Mouse (Mus musculus) spleen, postnatal 4 days (tissue): ENCODE measurements around the gene Txndc16.

ENCODE experiments used
- DNase-seq, 2 experiments: peaks; one replicate each; pipeline ENCODE4 v3.0.0; 2022; ENCODE audit warnings: low spot score in 2 of 2

The Txndc16 gene

DNA sequence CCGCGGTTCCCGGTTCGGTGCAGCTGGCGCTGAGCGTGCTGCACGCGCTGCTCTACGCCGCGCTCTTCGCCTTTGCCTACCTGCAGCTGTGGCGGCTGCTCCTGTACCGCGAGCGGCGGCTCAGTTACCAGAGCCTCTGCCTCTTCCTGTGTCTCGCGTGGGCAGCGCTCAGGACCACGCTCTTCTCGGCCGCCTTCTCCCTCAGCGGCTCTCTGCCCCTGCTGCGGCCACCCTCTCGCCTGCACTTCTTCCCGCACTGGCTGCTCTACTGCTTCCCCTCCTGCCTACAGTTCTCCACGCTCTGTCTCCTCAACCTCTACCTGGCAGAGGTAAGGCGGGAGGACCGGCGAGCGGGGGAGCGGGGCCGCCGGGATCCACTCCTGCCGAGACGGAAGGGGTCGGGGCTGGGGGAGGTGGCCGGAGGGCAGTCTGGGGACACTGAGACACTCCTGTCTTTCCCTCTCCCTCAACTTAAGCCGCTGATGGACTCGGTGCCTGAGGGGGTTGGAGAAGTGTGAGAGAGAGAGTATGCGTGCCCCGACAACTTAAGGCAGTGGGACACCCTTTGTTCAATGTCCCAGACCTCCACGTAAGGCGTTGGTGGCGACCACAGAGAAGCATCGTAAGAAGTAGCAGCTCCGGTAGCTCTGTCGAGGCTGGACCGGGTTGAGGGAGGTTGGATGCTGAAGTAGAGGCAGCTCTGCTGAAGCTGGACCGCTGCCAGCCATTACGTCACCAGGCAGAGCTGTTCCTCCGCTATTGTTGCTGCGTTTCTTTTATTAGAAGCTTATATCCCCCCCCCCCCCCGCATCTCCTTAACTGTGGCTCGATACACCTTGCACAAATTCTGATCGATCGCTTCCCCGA lies at the start of gene Txndc16:
Gene Txndc16 (minus strand): TSS at position 239 of the 867 bp plus-strand sequence.
- peak; percentile 60 to 84 for DNase-seq

DNA sequence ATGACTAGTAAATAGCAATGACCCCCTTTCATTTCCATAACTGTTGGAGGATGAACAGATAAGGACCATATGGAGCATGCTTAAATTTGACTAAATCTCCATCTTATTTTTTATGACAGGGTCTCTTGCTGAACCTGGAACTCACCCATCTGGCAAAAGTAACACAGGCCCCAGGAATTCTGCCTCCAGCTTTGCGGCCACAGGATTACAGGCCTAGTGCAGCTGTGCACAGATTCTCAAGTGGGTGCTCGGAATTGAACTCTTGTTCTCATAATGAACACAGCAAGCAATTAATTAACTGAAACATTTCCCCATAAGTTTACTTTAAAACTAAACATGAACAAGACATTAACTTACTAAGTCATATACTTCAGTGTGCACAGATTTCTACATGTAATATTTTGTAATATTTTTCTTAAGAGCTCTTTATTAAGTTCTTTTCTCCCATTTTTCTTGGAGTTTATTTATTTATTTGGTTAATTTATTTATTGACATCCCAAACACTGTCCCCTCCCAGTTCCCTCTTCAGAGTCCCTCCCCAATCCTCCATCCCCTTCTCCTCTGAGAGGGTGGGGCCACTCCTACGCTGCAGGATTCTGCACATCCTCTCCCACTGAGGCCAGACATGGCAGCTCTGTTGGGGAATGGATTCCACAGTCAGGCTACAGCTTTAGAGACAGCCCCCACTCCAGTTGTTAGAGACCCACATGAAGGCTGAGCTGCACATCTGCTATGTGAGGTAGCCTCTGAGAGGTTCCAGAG lies 43.9 kb upstream of the Txndc16 start:
- DNase-seq, result no peak

DNA sequence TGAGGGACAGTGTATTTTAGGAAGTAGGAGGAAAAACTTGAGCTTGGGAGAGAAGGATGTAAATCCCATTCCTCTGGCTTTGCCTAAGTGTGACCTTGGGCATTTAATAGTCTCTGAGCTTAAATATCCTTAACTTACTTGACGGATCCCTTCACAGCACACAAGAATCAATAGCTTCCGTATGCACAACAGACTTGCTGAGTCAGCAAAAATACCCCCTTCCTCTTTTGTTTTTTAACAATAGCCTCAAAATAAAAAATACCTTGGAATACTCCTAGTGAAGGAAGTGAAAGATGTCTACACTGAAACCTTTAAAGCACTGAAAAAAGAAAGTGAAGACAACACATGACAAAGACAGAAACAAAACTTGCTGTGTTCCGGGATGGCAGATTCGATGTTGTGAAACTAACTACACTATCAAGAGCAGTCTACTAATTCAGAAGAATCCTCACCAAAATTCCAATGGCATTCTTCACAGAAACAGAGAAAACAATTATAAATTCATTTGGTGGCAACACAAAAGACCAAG lies 31.5 kb upstream of the Txndc16 start:
- no peak for DNase-seq

GRCm38 (mm10) chr14:45241613-45242012 lies 21.5 kb upstream of the Txndc16 start:
- DNase-seq, result no peak

DNA sequence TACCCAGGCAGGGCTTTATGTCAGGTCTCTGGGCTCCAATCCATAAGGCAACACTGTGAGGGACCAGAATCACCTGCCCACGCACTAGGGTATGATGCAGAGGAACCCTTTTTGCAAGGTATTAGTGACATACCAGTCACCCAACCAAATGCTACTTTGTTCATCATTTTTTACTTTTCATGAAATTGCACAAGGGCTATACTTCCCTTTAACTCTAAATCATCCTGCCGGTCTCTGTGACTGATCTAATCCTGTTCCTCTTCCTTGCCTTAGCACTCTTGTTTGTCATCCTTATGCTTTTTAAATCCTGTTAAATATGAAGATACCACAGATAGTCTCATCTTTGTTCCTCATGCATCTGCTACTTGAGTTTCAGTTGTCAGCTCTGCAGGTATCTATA lies 18.9 kb upstream of the Txndc16 start:
- no peak for DNase-seq

GRCm38 (mm10) chr14:45220957-45221630 lies 966 bp upstream of the Txndc16 start:
- DNase-seq, result no peak

GRCm38 (mm10) chr14:45219281-45220089 lies 643 bp downstream of the Txndc16 start, which contains the start of gene Gpr137c:
Gene Gpr137c (plus strand): TSS chr14:45219717.
- DNase-seq, result peak; percentile 94

DNA sequence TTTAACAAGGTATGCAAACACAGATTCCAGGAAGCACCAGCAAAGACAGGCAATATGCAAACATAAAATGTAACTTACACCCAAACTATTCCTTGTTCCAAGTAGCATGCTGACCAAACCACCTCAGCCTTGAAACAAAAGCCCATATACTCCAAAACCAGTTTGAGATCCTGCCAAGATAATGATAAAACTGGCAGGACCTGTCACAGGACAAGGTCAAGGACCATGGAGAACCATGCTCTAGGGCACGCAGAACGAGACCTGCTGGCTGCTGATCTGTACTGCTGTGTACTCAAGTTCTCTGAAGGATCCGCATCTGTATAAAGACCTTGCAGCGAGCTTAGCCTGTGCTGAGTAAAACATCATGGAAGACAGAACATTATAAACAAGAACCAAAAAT lies 2.4 kb downstream of the Txndc16 start:
- no peak for DNase-seq

DNA sequence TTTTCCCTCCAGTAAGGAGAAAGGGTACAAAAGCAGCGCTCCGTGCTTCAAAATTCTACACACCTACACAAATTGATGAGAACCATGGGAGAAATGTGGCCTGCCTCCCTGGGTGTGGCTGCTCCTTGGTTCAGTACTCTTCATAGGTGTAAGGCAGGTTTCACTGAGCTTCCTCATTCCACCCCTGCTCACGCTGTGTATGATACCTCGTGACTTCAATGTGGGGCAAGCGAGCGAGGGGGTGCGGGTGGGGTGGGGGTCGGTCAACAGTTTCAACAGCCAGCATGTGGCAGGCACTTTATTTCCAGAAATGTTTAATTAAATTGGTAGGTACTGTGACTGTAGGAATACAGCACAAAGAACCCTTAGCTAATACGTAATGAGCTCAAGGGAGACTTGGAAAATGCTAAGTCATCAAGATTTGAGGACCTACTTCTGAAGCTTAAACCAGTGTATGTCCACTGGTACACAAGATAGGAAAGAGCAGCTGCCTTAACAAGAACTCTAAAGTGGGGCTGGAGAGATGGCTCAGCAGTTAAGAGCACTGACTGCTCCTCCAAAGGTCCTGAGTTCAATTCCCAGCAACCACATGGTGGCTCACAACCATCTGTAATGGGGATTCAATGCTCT lies 3.3 kb downstream of the Txndc16 start:
- DNase-seq, result no peak

GRCm38 (mm10) chr14:45211431-45211830 lies 8.7 kb downstream of the Txndc16 start:
- DNase-seq, result no peak

DNA sequence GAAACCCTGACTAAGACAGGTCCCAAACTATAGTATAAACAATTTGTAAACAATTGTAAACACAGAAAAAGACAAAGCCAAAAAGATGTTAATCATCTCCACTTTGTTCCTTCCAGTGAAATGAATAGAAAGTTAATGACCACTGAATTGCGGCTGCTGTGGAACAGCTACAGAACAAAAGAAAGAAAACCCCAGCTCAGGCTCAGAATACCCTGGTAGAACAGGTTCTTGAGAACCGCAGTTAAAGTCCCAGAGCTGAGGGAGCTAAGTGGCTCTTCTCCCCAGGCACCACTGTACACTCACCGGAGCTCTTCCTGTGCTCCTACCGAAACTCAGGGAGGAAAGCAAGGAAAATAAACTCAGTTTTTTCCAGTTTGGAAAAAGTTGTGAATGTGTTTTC lies 9.4 kb downstream of the Txndc16 start:
- DNase-seq, result no peak

DNA sequence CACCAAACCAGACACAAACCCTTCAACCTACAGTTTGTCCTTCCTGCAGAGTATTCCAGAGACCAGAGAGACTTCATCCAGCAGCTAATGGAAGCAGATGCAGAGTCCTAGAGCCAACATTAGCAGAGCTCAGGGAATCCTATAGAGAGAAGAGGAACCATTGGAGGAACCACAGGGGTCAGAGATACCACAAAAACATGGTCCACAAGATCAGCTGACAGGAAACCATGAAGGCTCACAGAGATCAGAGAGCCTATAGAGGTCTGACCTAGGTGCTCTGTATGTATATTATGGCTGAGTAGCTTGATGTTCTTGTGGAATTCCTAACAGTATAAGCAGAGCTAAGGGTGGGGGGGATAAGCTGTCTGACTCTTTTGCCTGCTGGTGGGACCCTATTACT lies 19.5 kb downstream of the Txndc16 start:
- no peak for DNase-seq

DNA sequence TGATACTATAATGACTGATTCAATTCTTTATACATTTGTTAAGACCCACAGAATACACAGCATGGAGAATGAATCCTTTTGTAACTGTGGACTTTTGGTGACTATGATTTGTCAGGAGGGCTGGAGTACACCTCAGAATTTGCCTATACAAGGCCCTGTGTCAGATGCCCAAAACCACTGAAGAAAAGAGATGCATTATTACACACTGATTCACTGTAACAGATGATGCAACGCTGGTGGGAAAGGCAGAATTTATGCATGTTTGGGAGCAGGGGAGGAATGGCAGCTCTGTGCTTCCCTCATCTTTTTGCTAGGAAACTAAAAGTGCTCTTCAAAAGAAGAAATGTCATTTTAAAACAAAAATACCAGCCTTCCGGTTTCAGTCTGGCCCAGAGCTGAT lies 29.1 kb downstream of the Txndc16 start:
- no peak for DNase-seq

DNA sequence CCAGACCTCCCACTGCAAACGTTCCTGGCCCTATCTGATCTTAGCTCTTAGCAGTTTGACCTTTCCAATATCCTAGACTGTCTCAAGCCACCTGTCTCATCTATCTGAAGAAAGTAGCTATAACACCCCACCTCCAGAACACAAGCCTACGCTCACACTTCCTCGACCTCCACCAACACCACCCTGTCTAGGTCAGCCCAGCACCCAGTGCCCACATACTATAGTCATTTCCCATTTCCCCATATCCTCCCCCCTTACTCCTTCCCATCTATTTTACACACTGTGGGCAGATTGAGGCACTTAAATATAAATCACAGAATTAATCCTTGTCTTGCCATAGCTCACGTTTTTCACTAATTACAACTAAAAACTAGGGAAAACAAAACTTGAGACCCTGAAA lies 38.5 kb downstream of the Txndc16 start:
- DNase-seq, result no peak

GRCm38 (mm10) chr14:45179606-45180005 lies 40.5 kb downstream of the Txndc16 start:
- no peak for DNase-seq

DNA sequence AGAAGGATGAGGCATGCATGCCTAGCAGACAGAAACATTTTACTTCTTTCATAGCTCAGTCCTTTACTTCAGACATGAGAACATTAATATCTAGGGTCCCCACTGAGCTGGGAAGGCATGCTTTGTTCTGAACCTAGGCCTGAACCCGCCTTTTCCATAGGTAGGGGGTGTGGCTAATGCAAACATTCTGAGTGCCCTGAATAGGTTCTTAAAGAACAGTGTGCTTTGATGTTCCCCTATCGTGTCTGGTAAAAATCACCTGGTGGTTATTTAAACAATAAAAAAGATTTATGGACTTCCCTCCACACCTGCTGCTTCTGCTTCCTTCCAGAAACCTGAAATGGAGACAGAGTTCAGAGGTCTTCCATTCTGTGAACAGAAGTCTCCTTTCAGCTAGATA lies 40.9 kb downstream of the Txndc16 start:
- DNase-seq, result no peak

DNA sequence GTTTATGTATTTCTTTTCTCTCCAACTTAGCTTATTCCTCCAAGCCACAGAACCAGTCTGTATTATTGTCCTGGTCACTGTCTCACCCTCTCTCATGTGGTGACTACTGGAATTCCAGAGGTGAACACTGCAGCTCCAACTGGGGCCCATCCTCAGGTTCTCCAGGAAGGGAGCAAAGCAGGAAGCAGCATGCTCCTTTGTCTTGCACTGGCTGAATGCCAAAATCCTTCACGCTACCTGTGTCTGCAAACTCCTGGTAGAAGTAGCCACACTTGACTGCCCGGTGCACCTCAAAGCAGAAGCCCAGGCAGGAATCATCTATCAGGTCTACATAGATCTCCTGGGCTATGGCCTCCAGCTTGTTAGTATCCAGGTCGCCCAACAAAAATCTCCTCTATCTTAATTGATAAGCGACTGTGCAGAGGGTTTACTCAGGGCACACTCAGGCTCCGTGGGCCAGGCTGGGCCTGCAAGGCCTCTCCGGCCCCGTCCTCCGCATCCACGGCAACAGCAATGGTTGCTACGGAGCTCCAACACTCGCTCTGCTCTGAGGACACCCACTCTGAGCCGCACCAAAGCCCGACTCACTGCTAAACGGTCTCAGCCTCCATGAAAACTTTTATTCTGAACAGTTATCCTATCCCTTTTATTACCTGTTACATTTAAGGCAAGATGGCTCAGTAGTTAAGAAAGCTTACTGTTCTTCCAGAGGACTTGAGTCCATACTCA lies 45.0 kb downstream of the Txndc16 start:
- DNase-seq, result no peak

GRCm38 (mm10) chr14:45172260-45172659 lies 47.9 kb downstream of the Txndc16 start:
- no peak for DNase-seq

DNA sequence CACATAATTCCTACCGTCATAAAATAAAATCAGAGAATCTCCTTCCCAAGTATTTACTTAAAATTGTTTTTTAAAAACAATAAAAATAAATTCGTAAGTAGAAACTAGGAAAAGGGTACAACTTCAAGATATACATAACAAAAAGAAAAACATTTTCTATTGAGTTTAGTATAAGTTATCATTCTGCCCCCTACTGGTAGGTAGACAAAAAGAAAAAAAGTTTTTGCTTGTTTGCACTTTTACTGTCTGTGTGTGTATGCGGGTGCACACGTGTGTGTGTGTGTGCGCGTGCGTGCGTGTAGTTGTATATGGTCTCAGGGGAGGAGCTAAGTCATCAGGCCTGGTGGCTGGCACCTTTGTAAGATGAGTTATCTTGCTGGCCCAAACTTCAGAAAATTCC lies 52.8 kb downstream of the Txndc16 start:
- DNase-seq, result no peak

- DNase-seq, result no peak
Measured at GRCm38 (mm10) chr14:45155511-45156173, 64.5 kb downstream of the Txndc16 start.
